Mouse (Mus musculus): ENCODE data around the gene Nol4l. TPM values are rescaled to one million over a fixed set of nuclear protein-coding genes. Genes with fewer than 3 reads are reported as not detected.

Nol4l gene
- polyA plus RNA-seq, 1 experiment from 2014 or later = 19.4 TPM

DNA sequence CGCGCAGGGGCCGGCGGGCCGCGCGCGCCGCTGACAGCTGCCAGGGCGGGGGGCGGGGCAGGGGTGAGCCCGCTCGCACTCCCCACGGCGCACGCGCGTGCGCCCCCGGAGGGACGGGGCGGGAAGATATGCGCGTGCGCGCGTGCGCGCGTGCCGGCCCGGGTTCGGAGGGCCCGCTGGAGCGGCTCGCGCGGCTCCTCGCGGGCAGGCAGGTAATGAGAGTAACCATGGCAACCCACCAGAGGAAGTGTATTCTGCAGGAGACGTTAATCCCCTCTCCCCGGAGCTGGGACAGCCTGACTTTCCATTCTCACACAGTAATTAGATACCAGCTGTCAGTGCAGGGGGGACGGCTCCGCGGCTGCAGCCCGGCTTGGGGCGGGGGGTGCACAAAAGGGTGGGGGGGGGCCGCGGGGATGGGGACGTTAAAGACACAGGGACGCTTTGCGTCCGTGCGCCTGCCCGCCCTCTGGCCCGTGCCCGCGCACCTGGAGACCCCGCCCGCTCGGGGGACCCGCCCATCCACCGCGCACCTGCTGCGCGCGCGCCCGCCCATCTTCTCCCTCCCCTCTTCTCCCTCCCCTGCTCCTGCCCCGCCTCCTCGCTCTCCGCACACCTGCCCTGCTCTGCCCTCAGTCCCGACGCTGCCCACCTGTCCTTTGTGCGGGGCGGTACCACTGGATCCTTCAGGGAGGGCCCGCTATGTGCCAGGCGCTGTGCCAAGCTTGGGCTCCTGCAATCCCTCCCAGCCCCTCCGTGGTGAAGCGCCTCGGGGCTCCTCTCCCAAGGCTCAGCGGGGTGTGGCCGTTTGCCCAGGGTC lies 37.0 kb downstream of the Nol4l start, which contains the start of gene 4930404H24Rik:
4930404H24Rik (plus strand) TSS at position 218 of the 820 bp plus-strand sequence.
- Histone ChIP-seq H3K9me3 (no peaks in the 10 kb centered on the region), H3K36me3 (no peaks in the 10 kb centered on the region), H3K27me3 (peaks cover 21% of the 10 kb centered on the region), H3K9ac (peak within 1 kb of the TSS; percentile 46), H3K27ac (peak within 1 kb of the TSS; percentile 52), H3K4me3 (peak within 1 kb of the TSS; percentile 48), H3K4me1 (peaks cover 55% of the 10 kb centered on the region), H3K4me2 (replicated peaks) (peak within 1 kb of the TSS; percentile 99)
- ATAC-seq (ENCODE audit: insufficient number of reproducible peaks, insufficient read depth, low FRiP score, low TSS enrichment) = peak; percentile 60
- 1% methylated on average over 67 of the region's 83 CpGs for WGBS

DNA sequence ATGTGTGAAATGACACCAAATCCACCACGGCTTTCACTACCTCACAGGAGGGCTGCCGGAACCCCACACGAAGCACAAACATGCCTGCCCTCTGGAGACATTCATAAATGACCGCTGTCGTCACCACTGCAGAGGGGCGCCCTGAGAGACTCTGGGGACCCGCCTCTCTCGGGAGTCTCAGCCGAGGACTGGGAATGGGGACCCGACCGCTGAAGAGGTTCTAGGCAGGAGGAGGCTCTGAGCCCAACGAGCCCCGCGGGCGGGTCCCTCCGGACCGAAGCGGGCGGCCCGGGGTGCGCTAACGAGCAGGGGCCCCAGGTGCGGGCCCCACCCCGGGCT lies 37.6 kb downstream of the Nol4l start:
- H3K27me3 ChIP-seq = peaks cover 21% of the 10 kb centered on the region
- H3K27ac ChIP-seq = peak overlapping the region; percentile 52; the same call in 1 of the 2 replicates
- peak overlapping the region; percentile 48 for H3K4me3 ChIP-seq
- WGBS = under 1% methylated on average over 24 of the region's 24 CpGs
- 0 out of 2 replicates have a peak, but pooled peaks have one; percentile 7 for ATAC-seq (ENCODE audit: insufficient number of reproducible peaks, insufficient read depth, low FRiP score, low TSS enrichment)
- H3K9me3 ChIP-seq = no peaks in the 10 kb centered on the region
- peak overlapping the region; percentile 99 for H3K4me2 ChIP-seq (replicated peaks)
- H3K9ac ChIP-seq = peak overlapping the region; percentile 46
- peaks cover 49% of the 10 kb centered on the region for H3K4me1 ChIP-seq
- H3K36me3 ChIP-seq = no peaks in the 10 kb centered on the region

DNA sequence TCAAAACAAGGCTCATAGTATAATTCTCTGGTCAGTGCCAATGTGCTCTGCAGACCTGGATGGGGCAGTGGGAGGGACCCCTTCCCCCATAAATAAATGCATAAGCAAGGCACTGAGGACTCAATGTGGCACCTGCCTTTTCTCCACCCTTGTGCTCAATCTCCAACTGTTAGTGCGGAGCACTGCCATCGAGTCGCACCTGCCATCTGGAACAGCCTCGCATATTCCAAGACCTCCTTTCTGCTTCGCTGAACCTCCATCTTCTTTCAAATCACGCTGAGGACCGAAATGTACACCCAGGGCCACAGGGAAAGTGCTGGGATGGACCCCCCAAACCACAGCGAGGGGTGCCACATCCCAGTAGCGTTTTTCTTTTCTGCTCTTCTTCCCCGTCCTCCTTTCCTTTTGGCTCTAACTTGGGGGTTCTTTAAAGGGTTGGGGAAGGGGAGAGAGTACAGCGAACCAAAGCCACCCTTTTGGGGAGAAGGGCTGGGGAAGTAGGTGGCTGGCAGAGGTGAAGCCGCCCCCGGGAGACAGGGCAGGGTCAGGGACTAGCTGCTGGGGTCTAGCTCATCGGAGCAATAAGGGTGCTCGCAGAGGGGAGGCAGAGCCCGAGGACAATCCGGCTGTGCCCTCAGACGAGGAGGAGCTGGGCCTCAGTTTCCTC lies 38.1 kb downstream of the Nol4l start:
- peak overlapping the region; percentile 48 for H3K4me3 ChIP-seq
- H3K36me3 ChIP-seq = no peaks in the 10 kb centered on the region
- H3K4me1 ChIP-seq = peaks cover 44% of the 10 kb centered on the region
- peak overlapping the region; percentile 23; the same call in 1 of the 2 replicates for H3K27ac ChIP-seq
- WGBS = 10% methylated on average over 18 of the region's 18 CpGs
- H3K9ac ChIP-seq = peak overlapping the region; percentile 46
- 0 out of 2 replicates have a peak, but pooled peaks have one; percentile 0 for ATAC-seq (ENCODE audit: insufficient number of reproducible peaks, insufficient read depth, low FRiP score, low TSS enrichment)
- H3K27me3 ChIP-seq = peaks cover 21% of the 10 kb centered on the region
- H3K4me2 ChIP-seq (replicated peaks) = peak overlapping the region; percentile 99
- no peaks in the 10 kb centered on the region for H3K9me3 ChIP-seq

DNA sequence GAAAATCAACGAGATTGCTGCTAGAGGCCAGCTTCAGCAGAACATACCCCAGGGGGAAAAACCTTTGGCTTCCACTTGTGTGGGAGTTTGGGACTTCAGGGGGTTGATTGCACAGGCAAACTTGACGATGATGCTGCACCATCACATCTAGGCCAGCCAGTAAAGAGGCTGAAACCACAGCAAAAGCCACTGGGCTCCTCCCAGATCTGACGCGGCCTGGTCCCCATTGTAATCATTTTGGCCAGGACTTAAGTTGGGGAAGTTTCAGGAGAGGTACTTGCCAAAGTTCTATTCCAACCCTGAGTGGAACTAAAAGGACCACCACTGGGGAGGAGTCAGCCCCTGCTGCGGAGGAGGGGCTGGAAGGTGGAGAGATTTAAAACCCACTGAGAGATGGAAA lies 38.8 kb downstream of the Nol4l start:
- Histone ChIP-seq H3K4me1 (peaks cover 37% of the 10 kb centered on the region), H3K9ac (no peak overlapping the region), H3K9me3 (no peaks in the 10 kb centered on the region), H3K36me3 (no peaks in the 10 kb centered on the region), H3K27me3 (peaks cover 21% of the 10 kb centered on the region), H3K27ac (no peak overlapping the region), H3K4me3 (no peak overlapping the region), H3K4me2 (replicated peaks) (no peak overlapping the region)
- WGBS = 22% methylated on average over 5 of the region's 5 CpGs
- ATAC-seq (ENCODE audit: insufficient number of reproducible peaks, insufficient read depth, low FRiP score, low TSS enrichment) = no peak

DNA sequence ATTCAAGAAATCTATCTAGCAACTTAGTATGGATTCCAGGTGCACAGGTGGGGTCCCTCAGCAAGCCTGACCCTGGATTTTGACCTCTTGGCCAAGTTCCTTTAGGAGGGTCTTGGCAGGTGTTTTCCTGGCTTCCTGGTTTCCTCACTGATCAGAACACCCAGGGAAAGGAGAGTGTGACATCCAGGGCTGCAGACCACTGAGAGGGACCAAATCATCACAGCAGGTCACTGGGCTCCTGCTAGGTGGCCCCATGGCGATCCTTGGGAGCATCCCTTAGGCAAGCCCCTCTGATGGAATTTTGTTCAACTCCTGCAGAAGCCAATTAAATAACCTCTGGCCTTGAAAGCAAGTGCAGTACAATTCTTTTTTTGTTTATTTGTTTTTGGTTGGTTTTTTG lies 39.7 kb downstream of the Nol4l start:
- peaks cover 21% of the 10 kb centered on the region for H3K27me3 ChIP-seq
- WGBS = 81% methylated on average over 1 of the region's 1 CpGs
- H3K9me3 ChIP-seq = no peaks in the 10 kb centered on the region
- H3K36me3 ChIP-seq = no peaks in the 10 kb centered on the region
- no peak overlapping the region for H3K27ac ChIP-seq
- H3K4me1 ChIP-seq = peaks cover 35% of the 10 kb centered on the region
- H3K9ac ChIP-seq = no peak overlapping the region
- ATAC-seq (ENCODE audit: insufficient number of reproducible peaks, insufficient read depth, low FRiP score, low TSS enrichment) = no peak
- H3K4me3 ChIP-seq = no peak overlapping the region
- no peak overlapping the region for H3K4me2 ChIP-seq (replicated peaks)

DNA sequence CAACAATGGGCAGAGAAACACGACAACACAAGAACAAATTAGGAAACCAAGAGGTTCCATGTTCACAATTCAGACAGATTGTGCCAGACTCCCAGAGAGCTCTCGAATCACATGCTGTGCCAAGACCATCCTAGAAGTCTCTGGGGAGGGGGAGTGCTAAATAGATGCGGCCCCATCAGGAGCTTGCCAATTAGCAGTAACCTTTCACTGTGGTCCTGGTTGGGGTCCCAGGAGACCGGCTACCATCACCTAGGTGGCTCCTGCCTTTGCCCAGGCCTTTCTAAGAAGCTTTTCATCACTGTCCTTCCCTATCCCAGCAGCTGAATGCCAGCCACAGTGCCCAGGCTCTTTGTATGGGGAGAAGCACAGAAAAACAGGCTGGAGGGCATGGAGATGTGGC lies 45.7 kb downstream of the Nol4l start:
- H3K4me2 ChIP-seq (replicated peaks) = no peak overlapping the region
- no peak overlapping the region for H3K4me3 ChIP-seq
- peak overlapping the region; percentile 11; the same call in 1 of the 2 replicates for H3K9ac ChIP-seq
- 48% methylated on average over 4 of the region's 4 CpGs for WGBS
- no peak overlapping the region; the same call in 1 of the 2 replicates for H3K27ac ChIP-seq
- ATAC-seq (ENCODE audit: insufficient number of reproducible peaks, insufficient read depth, low FRiP score, low TSS enrichment) = no peak
- H3K36me3 ChIP-seq = no peaks in the 10 kb centered on the region
- H3K9me3 ChIP-seq = no peaks in the 10 kb centered on the region
- no peaks in the 10 kb centered on the region for H3K27me3 ChIP-seq
- peaks cover 16% of the 10 kb centered on the region for H3K4me1 ChIP-seq

DNA sequence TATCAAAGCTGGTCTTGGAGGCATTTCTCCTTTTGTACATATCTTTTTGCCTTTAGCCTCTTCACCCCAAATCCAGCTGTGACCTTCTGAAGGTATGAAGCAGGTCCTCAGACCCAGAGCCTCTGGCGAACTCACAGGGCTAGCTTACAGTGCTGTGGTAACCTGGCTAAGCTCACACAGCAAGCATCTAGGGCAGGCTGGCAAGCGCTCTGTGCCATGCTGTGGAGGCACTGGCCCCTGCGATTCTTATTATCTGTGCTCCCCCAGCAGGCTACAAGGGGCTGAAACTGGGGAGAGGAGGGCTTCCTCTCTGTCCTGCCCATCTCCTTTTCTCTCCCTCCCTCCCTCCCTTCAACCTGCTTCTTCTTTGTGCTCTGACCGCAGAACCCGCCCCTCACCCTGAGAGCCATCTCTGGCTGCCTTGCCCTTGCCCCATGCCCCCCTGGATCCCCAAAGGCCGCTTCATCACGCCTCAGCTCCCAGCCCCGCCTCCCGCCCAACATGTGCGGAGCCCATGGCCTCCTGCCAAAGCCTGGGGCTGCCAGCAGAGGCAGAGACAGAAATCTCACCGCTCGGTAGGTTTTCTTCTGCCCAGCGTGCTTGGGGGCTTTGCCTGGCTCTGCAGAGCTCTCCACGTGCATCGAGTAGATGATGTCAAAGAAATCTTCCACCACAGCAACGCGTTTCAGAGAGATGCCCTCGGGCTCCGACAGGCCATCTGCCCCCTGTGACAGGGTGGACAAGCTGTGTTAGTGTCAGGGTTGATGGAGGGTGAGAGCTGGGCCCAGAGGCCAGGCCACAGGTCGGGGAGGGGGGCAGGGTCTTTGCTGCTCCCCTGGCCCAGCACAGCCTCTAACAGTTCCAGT lies 46.4 kb downstream of the Nol4l start:
- H3K27me3 ChIP-seq = no peaks in the 10 kb centered on the region
- no peak for ATAC-seq (ENCODE audit: insufficient number of reproducible peaks, insufficient read depth, low FRiP score, low TSS enrichment)
- H3K4me1 ChIP-seq = peaks cover 19% of the 10 kb centered on the region
- peak overlapping the region; percentile 11; the same call in 1 of the 2 replicates for H3K9ac ChIP-seq
- peak overlapping the region; percentile 38 for H3K4me2 ChIP-seq (replicated peaks)
- no peaks in the 10 kb centered on the region for H3K9me3 ChIP-seq
- H3K36me3 ChIP-seq = no peaks in the 10 kb centered on the region
- H3K27ac ChIP-seq = peak overlapping the region; percentile 71
- 7% methylated on average over 20 of the region's 20 CpGs for WGBS
- no peak overlapping the region for H3K4me3 ChIP-seq

DNA sequence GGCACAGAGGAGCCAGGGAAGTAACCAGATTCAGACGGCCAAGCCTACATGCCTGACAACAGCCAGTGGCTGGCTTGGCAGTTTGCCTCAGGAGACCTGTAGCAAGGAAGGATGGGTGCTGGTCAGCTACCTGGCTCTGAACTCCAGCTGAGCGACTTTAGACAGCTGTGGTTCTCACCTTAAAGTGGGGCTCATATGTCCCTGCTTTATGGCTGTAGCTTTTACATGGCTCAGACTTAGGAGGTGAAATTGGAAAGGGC lies 48.0 kb downstream of the Nol4l start:
- H3K27me3 ChIP-seq = no peaks in the 10 kb centered on the region
- no peak for ATAC-seq (ENCODE audit: insufficient number of reproducible peaks, insufficient read depth, low FRiP score, low TSS enrichment)
- no peak overlapping the region for H3K4me2 ChIP-seq (replicated peaks)
- no peaks in the 10 kb centered on the region for H3K9me3 ChIP-seq
- H3K36me3 ChIP-seq = no peaks in the 10 kb centered on the region
- H3K9ac ChIP-seq = no peak overlapping the region
- H3K4me1 ChIP-seq = peaks cover 19% of the 10 kb centered on the region
- H3K27ac ChIP-seq = no peak overlapping the region
- 77% methylated on average over 2 of the region's 2 CpGs for WGBS
- H3K4me3 ChIP-seq = no peak overlapping the region

DNA sequence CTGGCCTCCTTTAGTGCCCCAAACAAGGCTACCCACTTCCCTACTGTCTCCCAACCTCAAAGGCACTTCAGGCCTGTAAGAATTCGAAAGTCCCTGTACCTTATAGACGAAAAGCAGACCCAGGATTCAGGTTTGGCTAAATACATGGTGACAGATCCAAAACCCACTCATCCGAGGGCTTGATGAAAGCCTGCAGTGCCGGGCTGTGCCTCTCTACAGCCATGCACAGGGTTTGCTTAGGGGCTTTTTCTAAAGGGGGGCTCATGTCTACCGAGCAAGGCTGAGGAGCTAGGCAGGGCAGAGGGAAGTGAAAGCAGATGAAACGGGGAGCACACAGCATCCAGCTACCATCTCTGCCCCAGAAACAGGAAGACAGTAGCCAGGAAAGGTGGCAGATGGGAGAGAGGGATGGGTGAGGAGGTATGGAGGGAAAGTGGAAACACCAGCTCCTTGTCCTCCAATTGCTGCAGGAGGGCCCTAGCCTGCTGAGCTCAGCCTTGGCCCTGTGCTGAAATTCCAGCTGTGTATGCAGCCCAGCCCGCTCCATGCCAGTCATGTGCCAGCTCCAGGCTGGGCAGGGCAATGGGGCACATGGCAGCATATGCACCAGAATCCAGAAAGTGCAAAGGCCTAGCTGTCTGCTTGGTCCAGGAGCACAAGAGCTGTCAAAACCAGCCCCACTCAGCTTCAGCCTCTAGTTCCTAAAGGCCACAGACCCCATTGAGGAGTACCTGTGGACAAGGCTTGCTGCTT lies 48.5 kb downstream of the Nol4l start:
- 63% methylated on average over 7 of the region's 7 CpGs for WGBS
- no peak overlapping the region for H3K27ac ChIP-seq
- no peak overlapping the region for H3K9ac ChIP-seq

DNA sequence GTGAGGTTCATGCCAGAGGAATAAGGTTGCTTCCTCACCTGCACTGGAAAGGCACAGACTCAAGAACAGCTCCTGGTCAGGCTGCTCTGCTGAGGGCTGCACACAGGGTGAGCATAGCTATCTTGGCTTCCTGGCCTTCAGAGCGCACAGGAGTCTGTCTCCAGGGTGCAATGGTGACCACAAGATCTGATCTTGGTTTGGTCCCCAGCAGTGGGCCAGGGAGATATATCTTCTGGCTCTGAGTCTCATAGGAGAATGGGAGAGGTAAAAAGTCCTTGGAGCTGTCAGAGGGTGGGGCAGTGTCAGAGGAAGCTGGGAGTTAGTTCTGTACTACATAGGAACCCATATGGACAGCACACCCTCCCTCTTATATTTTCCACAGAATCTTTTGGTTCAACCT lies 50.3 kb downstream of the Nol4l start:
- 81% methylated on average over 1 of the region's 1 CpGs for WGBS
- H3K4me2 ChIP-seq (replicated peaks) = no peak overlapping the region
- H3K36me3 ChIP-seq = no peaks in the 10 kb centered on the region
- no peak overlapping the region for H3K9ac ChIP-seq
- H3K4me3 ChIP-seq = no peak overlapping the region
- peaks cover 41% of the 10 kb centered on the region for H3K4me1 ChIP-seq
- no peaks in the 10 kb centered on the region for H3K27me3 ChIP-seq
- no peak overlapping the region for H3K27ac ChIP-seq
- H3K9me3 ChIP-seq = no peaks in the 10 kb centered on the region
- ATAC-seq (ENCODE audit: insufficient number of reproducible peaks, insufficient read depth, low FRiP score, low TSS enrichment) = no peak

More for the DNA sequence above, 48.5 kb downstream of the Nol4l start:
- ATAC-seq (ENCODE audit: insufficient number of reproducible peaks, insufficient read depth, low FRiP score, low TSS enrichment) = no peak
- peaks cover 23% of the 10 kb centered on the region for H3K4me1 ChIP-seq
- H3K27me3 ChIP-seq = no peaks in the 10 kb centered on the region
- no peak overlapping the region for H3K4me3 ChIP-seq
- H3K4me2 ChIP-seq (replicated peaks) = no peak overlapping the region
- H3K36me3 ChIP-seq = no peaks in the 10 kb centered on the region
- no peaks in the 10 kb centered on the region for H3K9me3 ChIP-seq

DNA sequence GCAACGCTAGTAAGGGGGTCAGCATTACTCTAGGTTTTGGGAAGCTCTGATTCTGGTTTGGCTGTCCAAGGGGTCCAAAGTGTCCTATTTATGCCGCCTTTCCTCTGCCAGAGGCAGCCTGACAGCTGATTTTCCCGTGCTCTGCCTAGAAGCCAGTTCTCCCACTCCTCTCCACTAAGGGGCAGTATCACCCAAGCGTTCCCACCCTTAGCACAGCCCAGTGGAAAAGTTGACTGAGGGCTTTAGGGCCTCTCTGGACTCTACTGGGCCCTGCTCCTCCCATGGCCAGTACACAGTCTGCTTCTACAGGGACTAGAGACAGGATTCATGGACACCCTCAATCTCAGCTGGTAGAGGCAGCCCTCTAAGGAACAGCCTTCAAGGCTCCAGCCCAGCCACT lies 51.2 kb downstream of the Nol4l start:
- Histone ChIP-seq H3K4me3 (no peak overlapping the region), H3K27me3 (no peaks in the 10 kb centered on the region), H3K9ac (no peak overlapping the region), H3K4me2 (replicated peaks) (no peak overlapping the region), H3K9me3 (no peaks in the 10 kb centered on the region), H3K4me1 (peaks cover 33% of the 10 kb centered on the region), H3K36me3 (no peaks in the 10 kb centered on the region), H3K27ac (no peak overlapping the region)
- WGBS = 3% methylated on average over 4 of the region's 4 CpGs
- ATAC-seq (ENCODE audit: insufficient number of reproducible peaks, insufficient read depth, low FRiP score, low TSS enrichment) = peak; percentile 69

Measured in embryonic facial prominence, embryonic 12.5 days (tissue).